In the genomic region with DNA sequence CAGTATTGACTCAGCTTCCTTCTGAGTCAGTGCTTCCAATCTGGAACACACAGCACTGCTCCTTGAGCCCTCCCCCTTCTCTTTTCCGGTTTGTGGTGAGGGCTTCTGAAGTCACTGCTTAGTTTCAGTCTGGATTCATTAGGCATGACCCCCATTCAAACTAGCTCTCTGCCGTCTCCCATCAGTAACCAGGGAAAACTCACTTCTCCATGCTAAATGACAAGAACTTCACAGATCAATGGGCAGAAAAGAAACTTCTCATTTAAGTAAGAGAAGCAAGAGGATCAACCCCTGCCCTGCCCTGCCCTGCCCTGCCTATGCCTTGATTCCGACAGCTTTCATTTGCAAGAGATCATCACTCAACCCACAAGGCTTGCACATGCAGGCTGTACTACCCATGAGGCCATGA, we compare ENCODE assay signal across 8 mouse cellular contexts.
A peak's percentile ranks its signal among the peaks of the same experiment; 100 is the strongest.
DNase-seq lines count a peak whose midpoint lies in the region; ATAC-seq and TF ChIP-seq lines count a peak whose summit lies in the region.

No protein-coding gene starts in this region.

- no peak for TF ChIP-seq CTCF in gastrocnemius, adult 2 months (IDR thresholded peaks at IDR 0.05)

- ATAC-seq in heart, embryonic 11.5 days (replicated peaks; ENCODE audit: insufficient number of reproducible peaks, low FRiP score, low TSS enrichment): no peak
- peak; percentile 40; the same call in 1 of the 2 replicates for ATAC-seq in intestine, embryonic 15.5 days
- no peak for ATAC-seq in stomach, embryonic 16.5 days (ENCODE audit: insufficient read depth, low FRiP score)

- peaks cover 19% of the 10 kb centered on the region for H3K4me1 ChIP-seq in heart, embryonic 11.5 days (ENCODE audit: control insufficient read depth, insufficient read depth, low read length)
- H3K4me1 ChIP-seq in intestine, embryonic 15.5 days (replicated peaks): peaks cover 19% of the 10 kb centered on the region
- peaks cover 17% of the 10 kb centered on the region for H3K4me1 ChIP-seq in stomach, embryonic 16.5 days (ENCODE audit: control insufficient read depth, insufficient read depth, low read length)

- H3K27me3 ChIP-seq in heart, embryonic 11.5 days (ENCODE audit: control insufficient read depth, insufficient read depth, low read length): no peaks in the 10 kb centered on the region
- no peaks in the 10 kb centered on the region for H3K27me3 ChIP-seq in intestine, embryonic 15.5 days (replicated peaks)
- H3K27me3 ChIP-seq in stomach, embryonic 16.5 days (ENCODE audit: control insufficient read depth, insufficient read depth, low read length): no peaks in the 10 kb centered on the region

- 25% methylated on average over 3 of the region's 3 CpGs for WGBS in heart, embryonic 11.5 days (ENCODE audit: insufficient replicate concordance)
- 40% methylated on average over 3 of the region's 3 CpGs for WGBS in intestine, embryonic 15.5 days
- 20% methylated on average over 3 of the region's 3 CpGs for WGBS in stomach, embryonic 16.5 days

- no peaks in the 10 kb centered on the region for H3K36me3 ChIP-seq in heart, embryonic 11.5 days (ENCODE audit: control insufficient read depth, insufficient read depth, low read length)
- no peaks in the 10 kb centered on the region for H3K36me3 ChIP-seq in intestine, embryonic 15.5 days
- no peaks in the 10 kb centered on the region for H3K36me3 ChIP-seq in stomach, embryonic 16.5 days (ENCODE audit: control insufficient read depth, insufficient read depth, low read length)

- H3K27ac ChIP-seq in heart, embryonic 11.5 days (ENCODE audit: low read depth, low read length): 0 out of 2 replicates have a peak overlapping the region, but pooled peaks have one; percentile 2
- peak overlapping the region; percentile 51; the same call in 1 of the 2 replicates for H3K27ac ChIP-seq in intestine, embryonic 15.5 days
- peak overlapping the region; percentile 8; the same call in 1 of the 2 replicates for H3K27ac ChIP-seq in stomach, embryonic 16.5 days (ENCODE audit: low read length)
- no peak overlapping the region for H3K27ac ChIP-seq in gastrocnemius, adult 2 months

- no peak overlapping the region for H3K9ac ChIP-seq in heart, embryonic 11.5 days (ENCODE audit: low read depth, low read length)
- no peak overlapping the region for H3K9ac ChIP-seq in intestine, embryonic 15.5 days
- no peak overlapping the region for H3K9ac ChIP-seq in stomach, embryonic 16.5 days (ENCODE audit: low read length)

- H3K9me3 ChIP-seq in heart, embryonic 11.5 days (replicated peaks; ENCODE audit: control insufficient read depth, low read length): no peaks in the 10 kb centered on the region
- no peaks in the 10 kb centered on the region for H3K9me3 ChIP-seq in intestine, embryonic 15.5 days
- no peaks in the 10 kb centered on the region for H3K9me3 ChIP-seq in stomach, embryonic 16.5 days (replicated peaks; ENCODE audit: control insufficient read depth, low read length)

- DNase-seq in heart, postnatal 10 days: no peak
- DNase-seq in spleen, adult 18-20 months: peak; percentile 10 to 21
- DNase-seq in spleen, postnatal 14 days (ENCODE audit: low spot score in 2 of 2): no peak
- no peak for DNase-seq in c-Kit-positive CD71-positive TER-119-positive erythroid progenitor cells, embryonic 14.5 days (ENCODE audit: low spot score)
- DNase-seq in gastrocnemius, adult 2 months: no peak

- H3K4me2 ChIP-seq in heart, embryonic 11.5 days: no peak overlapping the region
- H3K4me2 ChIP-seq in intestine, embryonic 15.5 days (replicated peaks): no peak overlapping the region
- no peak overlapping the region for H3K4me2 ChIP-seq in stomach, embryonic 16.5 days (ENCODE audit: low read depth, low read length)

- intact Hi-C loops in heart, postnatal 10 days (cut with DNase I): loop anchor here (5.0 kb wide), 2 partner anchors 36 to 51 kb away; no protein-coding TSS in a partner anchor
- intact Hi-C loops in gastrocnemius, adult 2 months (cut with DNase I): no loop called here

- no peak overlapping the region for H3K4me3 ChIP-seq in heart, embryonic 11.5 days (ENCODE audit: low read depth, low read length)
- no peak overlapping the region for H3K4me3 ChIP-seq in intestine, embryonic 15.5 days (replicated peaks)
- no peak overlapping the region for H3K4me3 ChIP-seq in stomach, embryonic 16.5 days (replicated peaks; ENCODE audit: low read length)
- no peak overlapping the region for H3K4me3 ChIP-seq in gastrocnemius, adult 2 months

Comparison
In these comparisons a context has a peak if more than half of its experiments do, and no peak if none do; other contexts are left out.
1. DNase-seq: peak in spleen, adult 18-20 months (2 of 2); none in heart, postnatal 10 days (0 of 2), spleen, postnatal 14 days (0 of 2), c-Kit-positive CD71-positive TER-119-positive erythroid progenitor cells, embryonic 14.5 days (single experiment) and gastrocnemius, adult 2 months (single experiment).